Mouse (Mus musculus) heart, postnatal 0 days (tissue): ENCODE data around the gene C5ar1.

Source experiments
- CTCF ChIP-seq: IDR thresholded peaks from 2 replicates; pipeline ENCODE4 v1.5.1; 2016; ENCODE audit warnings: antibody characterized with exemption, control low read depth, low read depth
- EP300 ChIP-seq: IDR thresholded peaks from 2 replicates; pipeline ENCODE4 v1.6.1; 2016; ENCODE audit warnings: antibody characterized with exemption, low read depth

DNA sequence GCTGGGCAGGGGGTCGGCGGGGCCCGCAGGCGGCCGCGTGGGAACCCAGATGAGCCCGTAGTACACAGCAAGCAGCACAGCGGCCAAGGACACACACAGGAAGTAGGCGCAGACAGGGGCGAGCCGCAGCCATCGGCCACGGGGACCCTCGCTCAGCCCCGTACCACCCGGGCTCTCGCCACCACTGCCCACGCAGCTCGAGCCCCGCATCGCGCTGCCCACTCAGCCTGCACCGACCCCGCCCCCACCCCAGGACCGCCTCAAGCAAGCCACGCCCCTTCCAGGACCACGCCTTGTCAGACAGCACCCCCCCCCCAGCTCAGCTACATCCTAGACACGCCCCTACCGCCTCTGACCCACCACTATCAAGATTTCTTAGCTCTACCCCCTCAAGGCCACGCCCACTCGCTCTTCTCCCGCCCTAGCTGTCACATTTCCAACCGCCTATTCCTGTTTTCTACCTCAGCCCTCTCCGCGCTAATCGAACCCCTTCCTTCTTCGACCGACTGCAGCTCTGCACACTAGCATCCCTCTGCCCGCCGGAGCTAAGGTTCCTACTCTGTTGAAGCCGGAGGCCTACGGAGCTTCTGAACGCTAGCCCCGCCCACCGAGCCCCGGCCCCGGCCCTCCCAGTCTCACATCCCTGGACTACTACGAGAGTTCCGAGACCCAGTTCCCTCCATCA is 13.9 kb upstream of the C5ar1 start, which contains the start of gene Inafm1:
- no peak for TF ChIP-seq CTCF
- TF ChIP-seq EP300: no peak
